Mouse (Mus musculus) lung, adult 2 months (tissue): ENCODE data around the gene Lamtor4.

Experiments used
- CTCF ChIP-seq: fragments of 200-500 bp; IDR thresholded peaks from 2 replicates; pipeline ENCODE4 v1.5.1; 2011; ENCODE audit warnings: mild to moderate bottlenecking, low read length, control low read depth; ENCODE audit not compliant: insufficient read depth
- POLR2A ChIP-seq: fragments of 200-500 bp; IDR thresholded peaks from 2 replicates; pipeline ENCODE4 v1.6.1; 2011; ENCODE audit warnings: low read depth, mild to moderate bottlenecking, control low read depth, low read length, borderline replicate concordance; ENCODE audit errors: extremely low read depth

DNA sequence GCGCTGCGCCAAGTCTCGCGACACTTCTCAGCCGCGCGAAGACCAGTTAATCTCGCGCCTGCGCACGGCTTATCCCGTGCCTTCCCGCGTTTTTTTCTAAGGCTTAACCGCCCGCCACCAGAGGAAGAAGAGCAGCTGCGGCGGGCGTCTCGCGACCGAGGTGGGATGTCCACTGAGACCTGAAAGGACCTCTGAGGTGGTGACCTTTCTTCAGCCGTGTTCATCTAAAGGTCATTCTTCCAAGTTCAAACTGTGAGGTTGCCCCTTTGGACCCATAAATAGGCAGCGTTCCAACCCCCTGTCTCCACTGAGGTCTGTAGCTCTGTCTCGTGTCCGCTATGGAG, 25.1 kb downstream of the Lamtor4 start:
- TF ChIP-seq CTCF (no peak), POLR2A (no peak)
